Mouse (Mus musculus) frontal cortex, adult (tissue): ENCODE data around the gene Tshz2.
A peak's percentile ranks its signal among the peaks of the same experiment; 100 is the strongest.

Experiments used
- ATAC-seq: cut with Nextera tagmentation; 2 replicates; pipeline ENCODE4 v1.9.2; 2017; ENCODE audit warnings: mild to moderate bottlenecking, moderate library complexity, mixed read lengths; ENCODE audit not compliant: low TSS enrichment

Gene Tshz2

DNA sequence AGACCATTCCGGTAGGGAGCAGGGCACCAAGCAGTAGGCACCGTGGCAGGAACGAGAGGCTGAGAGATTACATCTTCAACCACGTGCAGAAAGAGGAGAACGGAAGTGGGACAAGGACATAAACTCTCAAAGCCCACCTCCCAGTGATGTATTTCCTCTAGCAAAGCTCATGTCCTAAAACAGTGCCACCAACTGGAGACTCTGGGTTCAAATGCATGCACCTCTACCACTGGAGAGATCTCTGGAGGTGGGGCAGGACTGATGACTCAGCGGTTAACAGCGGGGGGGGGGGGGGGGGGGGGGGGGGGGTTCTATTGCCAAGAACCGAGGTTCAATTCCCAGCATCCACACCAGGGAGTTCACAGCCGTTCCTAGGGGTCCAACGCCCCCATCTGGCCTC lies 410.5 kb downstream of the Tshz2 start:
- ATAC-seq: no peak

DNA sequence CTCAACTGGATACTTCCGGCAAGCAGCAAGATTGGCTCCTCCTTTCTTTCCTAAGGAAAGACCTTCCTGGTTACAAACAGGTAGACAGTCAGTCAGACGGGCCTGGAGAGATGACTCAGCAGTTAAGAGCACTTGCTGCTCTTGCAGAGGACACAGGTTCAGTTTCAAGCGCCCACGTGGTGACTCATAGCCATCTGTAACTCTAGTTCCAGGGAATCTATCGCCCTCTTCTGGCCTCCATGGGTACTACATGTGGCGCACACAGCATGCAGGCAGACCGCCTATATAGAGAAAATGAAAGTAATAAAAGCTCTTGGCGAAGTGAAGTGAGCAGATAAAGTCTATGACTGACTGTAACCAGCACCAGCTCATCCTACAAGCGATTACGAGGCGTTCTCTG lies 413.1 kb downstream of the Tshz2 start:
- ATAC-seq: no peak

DNA sequence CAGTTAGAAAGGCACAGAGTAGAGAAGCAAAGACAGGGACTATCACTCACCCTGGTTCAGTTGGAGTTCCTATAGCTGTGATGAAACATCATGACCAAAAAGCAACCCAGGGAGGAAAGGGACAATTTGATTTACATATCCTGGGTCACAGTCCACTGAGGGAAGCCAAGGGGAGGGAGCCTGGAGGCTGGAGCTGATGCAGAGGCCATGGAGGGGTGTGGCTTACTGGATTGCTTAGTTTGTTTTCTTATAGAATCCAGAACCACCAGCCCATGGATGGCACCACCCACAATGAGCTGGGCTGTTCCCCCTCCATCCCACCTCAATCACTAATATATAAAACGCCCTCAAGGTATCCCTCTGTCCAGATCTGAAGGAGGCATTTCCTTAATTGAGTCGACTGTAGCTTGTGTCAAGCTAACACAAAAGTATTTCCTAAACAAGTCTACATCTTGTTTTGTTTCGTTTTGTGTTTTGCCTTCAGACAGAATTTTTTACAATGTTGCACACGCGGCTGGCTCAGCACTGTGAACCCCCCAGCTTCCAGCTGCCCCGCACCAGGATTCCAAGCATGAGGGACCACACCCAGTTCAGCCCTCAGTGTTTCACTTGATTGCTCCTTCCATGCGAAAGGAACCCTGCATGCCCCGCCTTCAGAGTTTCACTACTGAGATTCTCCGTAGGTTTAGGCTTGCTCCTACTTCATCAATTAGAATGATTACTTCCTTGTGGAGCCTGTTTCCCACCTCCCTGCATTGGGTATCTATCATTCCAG lies 413.7 kb downstream of the Tshz2 start:
- no peak for ATAC-seq

DNA sequence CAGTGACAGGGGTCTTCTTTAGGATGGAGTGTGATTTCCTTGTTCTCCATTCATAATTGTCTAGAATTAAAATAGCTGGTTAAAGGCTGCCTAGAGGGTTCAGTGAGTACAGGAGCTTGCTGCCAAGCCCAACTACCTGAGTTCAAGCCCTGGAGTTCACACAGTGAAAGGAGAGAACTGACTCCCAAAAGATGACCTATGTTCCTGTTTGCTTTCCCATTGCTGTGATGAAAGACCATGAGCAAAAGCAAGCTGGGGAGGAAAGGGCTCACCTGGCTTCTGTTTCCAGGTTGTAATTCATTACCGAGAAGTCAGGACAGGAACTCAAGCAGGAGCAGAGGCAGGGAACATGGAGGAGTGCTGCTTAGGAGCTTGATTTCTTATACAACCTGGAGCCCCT lies 416.0 kb downstream of the Tshz2 start:
- no peak for ATAC-seq

DNA sequence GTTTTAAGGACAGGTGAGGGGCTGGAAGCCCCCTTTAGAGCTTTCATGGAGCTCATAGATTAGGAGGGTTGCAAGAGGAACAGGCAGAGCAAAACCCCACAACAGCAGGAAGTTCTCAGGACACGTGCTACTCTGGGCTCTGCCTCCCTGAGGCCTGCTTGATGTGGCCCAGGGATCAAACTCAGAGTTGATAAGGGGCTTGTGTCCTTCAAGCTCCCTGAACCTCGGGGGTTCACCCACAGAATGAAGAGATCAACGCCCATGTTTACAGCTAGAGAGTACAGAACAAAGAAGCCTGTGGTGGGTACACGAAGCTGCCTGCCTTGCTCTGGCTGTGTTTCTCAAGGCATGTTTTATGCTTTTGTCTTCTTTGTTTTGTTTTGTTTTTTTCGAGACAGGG lies 417.8 kb downstream of the Tshz2 start:
- ATAC-seq: no peak

DNA sequence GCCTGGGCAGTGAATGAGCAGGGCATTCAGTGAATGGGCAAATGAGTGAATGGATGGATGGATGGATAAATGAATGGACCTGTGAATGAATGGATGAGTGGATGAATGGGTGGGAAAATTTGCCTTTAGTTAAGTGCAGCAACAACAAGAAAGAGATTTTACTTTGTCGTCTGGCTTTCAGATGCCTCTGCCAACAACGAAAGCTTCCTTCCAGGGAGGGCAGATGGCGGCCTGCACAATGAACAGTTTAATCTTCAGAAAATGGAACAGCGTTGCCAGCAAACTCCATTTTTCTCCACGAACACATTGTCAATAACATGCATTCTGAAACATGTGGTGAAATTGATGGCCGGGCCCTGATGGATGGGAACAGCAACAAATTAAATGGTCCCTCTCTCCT lies 418.6 kb downstream of the Tshz2 start:
- ATAC-seq: no peak

DNA sequence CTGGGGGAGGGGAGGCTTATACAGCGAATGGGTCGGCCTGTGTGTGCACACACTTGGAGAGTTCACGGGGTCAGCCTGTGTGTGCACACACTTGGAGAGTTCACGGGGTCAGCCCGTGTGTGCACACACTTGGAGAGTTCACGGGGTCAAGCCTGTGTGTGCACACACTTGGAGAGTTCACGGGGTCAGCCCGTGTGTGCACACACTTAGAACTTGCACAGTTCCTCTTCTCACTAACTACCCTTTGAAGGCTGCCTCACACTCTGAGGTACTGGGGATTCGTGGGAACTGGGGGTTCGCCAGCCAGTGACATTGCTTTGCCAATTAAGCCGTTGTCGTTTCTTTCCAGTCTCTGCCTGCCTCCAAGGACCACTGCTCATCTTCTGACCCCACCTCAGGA lies 422.1 kb downstream of the Tshz2 start:
- no peak for ATAC-seq

DNA sequence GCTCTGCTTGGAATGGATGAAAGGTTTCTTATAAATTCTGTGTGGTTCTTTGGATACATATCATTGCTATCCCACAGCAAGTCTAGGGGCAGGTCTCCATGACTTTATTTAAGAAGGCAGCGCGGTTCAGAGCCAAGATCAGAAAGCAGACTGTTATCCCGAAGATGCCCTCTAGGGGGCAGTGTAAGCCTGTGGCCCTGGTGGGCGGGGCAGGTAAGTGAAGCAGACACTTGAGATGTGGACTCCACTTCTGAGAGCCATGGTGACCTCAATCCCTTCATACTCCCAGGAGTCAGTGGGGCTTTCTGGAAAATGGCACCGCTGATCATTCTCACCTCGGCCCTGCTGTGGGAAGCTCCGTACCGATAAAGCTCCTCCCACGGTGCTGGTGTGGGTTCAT lies 422.6 kb downstream of the Tshz2 start:
- no peak for ATAC-seq

DNA sequence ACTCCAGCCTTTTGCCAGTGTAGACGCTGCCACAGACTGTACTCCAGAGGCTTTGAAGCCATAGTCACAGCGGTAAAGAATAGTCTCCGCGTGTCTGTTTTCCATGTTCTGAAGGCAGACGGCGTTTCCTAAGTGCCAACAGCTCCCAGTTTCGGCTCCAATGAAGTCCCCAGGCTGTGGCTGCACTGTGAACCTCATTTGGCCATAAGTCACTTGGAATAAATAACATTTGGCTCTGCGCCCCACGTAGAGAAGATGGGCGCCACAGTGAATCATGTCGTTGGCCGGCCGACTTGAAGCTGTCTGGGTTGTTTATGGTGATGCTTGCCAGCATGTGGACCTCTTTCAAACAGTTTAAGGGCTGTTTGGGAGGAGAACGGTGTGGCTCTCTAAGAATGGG lies 426.0 kb downstream of the Tshz2 start:
- no peak for ATAC-seq

DNA sequence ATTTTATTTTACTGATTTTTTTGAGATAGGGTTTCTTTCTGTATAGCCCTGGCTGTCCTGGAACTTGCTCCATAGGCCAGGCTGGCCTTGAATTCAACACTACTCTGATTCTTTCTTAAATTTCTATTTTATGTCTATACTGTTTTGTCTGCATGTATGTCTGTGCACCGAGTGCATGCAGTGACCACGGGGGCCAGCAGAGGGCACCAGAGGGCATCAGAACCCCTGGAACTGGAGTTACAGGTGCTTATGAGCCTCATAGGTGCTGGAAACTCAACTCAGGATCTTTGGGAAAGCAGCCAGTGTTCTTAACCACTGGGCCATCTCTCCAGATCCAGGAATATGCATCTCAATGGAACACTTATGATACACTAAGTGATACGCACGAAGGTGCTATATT lies 427.3 kb downstream of the Tshz2 start:
- no peak for ATAC-seq

DNA sequence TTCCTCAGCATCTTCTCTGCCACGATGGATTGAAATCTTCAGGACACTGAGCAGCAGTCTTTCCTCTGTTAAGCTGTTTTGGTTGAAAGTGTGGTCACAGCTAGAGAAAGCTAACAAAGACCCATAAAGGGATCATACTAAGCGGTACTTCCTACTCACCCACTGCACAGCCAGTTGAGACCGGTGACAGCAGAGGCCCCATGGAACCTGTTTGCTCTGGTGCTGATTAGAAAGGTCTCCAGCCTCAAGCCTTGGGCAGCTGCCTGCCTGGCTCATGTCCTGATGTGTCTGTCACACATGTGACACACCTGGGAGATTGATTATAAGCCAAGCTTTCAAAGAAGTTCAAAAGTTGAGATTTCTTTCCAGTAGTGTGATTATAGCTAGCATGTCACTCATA lies 429.6 kb downstream of the Tshz2 start:
- ATAC-seq: no peak

DNA sequence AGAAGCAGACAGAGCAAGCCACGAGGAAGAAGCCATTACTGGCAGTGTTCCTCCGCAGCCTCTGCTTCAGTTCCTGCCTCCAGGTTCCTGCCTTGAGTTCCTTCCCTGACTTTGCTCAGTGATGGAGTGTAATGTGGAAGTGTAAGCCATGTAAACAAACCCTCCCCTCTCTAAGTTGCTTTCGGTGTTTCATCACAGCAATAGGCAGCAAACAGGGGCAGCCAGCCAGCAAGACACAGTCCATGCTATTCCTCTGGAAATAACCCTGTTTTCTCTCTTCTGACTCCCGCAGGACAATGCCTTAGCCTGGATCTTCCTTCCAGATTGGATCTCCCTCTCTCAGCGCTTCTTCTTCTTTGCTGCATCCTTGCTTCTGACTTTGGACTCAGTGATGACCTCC lies 437.2 kb downstream of the Tshz2 start:
- no peak for ATAC-seq

DNA sequence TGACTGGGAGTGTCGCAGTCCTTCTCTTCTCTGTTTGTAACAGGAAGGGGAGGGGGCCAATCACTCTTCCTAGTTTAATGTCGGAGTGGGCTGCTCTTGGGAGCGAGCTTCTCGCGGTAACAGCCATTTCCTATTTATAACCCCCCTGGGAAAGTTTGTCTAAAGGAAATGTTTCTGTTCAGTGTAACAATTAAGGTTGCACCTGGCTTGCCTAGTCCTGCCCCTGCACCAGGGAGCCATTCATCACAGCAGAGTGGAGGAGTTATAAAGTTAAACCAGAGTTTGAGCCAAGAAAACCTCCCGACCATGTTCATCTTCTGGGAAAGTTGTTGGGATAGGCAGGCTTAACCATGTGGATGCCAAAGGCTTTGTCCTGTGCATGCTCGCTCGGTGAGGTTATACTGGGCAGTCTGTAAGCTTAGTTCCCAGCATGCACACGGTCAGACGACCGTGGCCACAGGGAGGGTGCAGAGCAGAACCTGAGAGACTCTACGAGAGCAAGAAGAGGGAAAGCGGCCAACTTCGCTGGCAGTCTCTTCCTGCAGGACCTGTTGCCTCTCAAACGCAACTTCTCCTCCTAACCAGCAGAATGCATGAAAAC lies 437.9 kb downstream of the Tshz2 start:
- no peak for ATAC-seq

DNA sequence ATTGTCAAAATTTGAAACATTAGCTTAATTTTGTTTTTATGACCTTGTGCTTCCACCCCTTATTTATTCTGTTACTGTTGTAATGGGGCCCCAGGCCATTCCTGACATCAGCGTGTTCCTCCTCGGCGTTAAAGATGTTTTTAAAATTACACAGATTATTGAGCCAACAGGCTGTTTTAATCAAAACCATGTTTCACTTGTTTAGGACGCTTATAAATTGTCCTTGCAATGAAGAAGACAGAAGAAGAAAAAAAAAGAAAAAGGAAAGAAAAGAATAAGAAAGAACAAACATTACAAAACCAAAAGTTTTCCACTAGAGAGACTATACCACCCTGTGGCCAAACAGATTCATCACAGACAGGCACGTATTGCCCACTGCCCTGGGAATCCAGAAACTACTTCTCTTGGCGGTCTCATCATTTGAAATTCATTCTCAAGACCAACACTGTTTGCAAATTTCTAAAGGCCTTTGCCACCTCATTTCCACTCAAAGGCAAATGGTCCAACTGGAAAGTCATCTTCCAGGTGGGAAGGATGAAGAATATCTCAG lies 444.2 kb downstream of the Tshz2 start:
- ATAC-seq: no peak

DNA sequence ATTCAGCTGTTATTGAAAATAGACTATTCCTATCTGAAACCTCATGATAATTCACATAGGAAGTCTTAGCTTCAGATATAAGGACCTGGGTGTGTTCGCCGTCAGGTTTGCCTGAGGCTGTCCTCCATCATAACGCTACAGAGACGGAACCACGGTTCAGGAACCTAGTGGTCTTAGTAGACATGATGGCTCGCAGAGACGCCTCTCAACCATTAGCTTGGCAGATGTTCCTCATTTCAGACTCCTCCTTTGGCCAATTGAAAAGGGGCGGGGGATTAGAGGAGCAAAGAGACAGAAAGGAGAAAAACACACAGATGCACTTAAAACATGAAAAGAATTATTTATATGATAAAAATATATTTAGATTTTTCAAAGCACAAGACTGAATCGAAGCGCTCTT lies 445.2 kb downstream of the Tshz2 start:
- ATAC-seq: no peak

DNA sequence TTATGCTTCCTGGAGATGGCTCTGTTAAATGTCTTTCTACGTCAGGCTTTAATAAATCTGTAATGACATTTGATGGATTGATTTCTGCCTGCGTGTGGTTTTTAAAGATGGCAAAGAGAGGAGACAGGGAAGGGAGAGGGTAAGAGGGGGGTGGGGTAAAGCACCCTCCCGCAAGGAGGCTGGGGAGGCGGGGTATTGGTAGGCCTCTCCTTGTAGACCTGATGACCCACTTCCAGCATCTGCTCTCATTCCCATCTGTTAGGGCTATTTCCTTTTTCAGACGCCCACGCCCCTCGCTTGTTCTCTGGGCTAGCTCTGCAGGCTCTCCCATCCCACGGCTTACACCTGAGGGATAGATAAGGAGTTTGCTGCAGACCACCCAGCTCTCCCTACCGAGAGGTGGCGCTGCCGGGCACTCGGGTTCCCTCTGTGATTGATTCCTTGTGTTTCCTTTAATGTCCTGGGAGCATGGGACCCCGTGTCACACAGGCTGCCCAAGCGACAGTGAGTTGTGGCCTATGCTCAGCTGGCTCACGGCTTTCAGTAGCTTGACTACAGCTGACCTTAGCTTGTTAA lies 445.7 kb downstream of the Tshz2 start:
- no peak for ATAC-seq

DNA sequence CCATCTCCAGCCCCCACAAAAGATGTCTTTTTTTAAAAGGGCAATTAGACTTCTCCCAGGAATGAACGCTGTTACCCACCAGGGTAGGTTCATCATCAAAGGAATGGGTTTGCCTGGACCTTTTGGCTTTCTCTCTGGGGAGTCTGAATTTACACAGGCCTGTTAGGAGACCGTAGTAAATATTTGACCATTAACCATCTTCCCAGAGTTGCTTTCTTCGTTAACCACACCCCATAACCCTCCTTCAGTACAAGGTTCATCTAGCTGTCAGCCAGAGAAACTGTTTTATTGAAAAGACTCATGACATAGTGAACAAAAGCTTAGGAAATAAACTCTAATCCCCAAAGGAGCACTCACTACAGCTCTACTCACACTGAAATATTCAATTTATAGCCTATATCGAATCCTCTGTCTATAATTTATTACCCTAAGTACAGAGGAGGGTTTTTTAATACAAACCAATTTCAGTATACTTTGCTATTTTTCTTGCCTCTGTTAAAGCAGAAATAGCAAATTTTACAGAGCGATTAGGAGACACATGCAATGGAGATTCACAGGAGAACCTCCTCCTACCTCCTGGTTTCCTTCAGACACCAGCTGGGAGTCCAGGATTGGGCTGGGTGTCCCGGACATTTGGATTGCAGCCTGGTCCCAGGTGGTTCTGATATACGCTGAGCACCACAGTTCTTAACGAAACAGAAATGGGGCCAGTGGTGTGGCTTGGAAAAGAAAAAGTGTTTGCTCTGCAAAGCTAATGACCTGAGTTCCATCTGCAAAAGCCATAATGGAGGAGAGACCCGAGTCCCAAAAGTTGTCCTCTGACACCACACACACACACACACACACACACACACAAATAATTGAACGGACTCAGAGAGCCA lies 459.0 kb downstream of the Tshz2 start:
- ATAC-seq: no peak

DNA sequence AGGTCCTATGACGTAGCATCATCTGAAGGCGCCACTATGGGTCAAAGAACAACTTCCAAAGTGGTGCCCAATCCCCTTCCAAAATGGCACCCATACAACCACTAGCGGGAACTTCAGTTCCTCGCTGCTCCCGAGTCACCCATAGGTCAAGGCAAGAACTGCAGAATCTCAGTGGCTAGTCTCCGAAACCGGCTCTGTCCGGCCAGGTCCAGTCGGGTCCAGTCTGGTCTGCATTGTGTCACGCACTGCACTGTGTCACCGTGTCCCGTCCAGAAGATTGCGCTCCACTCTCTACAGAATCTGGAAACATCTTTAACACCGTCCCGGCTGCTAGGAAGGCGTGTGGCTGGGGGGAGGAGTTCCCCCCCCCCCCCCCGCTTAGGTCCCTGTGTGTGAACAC lies 461.4 kb downstream of the Tshz2 start:
- ATAC-seq: no peak

DNA sequence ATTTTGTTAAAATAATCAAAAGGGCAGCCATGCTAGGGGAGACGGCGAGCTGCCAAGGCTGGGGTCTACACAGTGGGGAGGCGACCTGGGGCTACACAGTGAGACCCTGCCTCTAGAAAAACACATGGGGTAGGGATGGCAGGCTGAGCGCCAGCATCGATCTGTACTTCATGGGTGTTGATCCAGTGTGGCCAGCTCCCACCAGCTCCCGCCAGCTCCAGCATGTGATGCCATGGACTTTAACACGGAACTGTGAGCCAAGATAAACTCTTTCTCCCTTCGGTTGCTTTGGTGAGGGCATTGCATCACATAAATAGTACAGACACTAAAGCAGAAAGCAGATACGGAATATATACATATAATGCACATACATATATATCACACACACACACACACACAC lies 462.1 kb downstream of the Tshz2 start:
- no peak for ATAC-seq

DNA sequence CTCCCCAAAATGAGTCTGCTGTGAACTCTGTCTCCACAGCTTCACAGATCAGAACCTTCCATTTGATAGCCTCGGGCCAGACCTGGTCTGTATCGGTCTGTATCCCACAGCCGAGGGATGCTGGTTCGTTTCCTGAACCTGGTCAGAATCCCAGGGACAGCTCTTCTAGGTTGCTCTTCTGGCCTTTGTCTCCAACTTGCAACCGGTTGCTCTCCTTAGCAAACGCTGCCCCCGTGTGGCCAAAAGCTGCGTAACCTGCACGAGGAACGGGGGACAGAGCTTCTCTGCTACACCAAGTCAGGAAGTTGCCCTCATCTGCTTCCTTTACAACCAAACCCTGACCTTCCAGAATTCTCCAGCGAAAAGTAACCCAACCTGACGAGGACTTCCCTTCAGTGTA lies 468.3 kb downstream of the Tshz2 start:
- ATAC-seq: peak; percentile 85

DNA sequence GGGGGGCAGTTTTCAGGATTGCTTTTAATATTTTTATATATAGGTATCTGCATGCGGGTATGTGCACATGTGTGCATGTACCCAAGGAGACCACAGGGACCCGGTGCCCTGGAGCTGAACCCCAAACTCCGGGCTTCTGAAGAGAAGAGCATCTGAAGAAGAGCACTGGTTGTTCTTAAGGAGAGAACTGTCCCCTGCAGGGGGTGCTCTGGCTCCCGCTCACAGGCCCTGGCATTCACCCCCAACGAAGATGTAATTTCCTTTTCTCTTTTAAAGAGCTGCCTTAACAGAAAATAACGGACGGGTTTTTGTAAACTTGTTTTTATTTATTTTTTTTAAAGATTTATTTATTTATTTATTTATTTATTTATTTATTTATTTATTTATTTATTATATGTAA lies 469.1 kb downstream of the Tshz2 start:
- ATAC-seq: no peak

DNA sequence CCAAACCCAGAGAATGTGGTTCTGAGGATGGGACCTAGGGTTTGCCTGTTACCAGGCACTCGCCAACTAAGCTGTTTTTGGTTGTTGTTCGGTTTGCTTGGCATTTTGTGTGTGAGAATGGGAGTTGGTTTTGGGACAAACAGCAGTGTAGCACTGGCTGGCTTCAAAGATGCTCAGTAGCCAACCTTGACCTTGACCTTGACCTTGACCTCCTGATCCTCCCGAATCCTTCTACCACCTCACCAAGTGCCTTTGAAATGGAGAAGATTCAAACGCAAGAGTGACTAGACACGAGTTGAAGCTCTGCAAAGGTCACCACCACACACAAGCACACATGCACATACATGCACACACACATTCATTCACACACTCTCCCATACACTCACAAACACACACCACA lies 470.5 kb downstream of the Tshz2 start:
- ATAC-seq: no peak
